Mouse (Mus musculus): Measurements from ENCODE around the gene Hoxc6.

Gene Hoxc6

DNA sequence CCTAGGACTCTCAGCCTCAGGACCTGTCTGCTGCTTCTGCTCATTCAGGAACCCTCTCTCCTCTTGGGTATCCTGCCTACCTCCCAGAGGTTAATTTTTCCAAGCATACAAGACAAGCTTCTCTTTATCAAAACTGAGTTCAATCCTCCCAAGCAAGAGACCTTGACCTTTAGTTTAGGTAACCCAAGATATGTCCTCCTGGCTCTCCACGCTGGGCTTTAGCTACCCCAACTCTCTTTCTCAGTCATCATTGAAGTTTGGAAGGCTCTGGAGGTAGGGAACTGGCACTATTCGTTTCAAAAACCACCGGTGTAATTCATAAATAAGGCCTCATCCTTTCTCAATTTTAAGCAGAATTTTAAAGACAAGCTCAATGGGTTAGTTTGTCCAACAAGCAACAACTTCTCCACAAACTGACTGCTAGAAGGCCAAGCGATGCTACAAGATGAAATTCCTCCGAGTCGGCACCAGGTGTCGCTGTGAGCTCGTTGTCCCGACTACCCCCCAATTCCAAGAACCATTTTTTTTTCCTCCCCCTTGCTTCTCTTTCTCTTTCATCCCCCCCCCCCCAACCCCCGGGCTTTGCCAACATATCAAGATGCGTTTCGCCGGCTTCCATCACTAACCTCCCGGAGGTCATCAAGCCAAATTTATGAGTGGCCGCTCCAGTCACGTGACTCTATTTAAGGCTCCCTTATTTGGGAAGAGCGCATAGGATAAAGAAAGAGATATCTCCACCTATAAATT, 15.4 kb downstream of the Hoxc6 start:
- no peak for DNase-seq (ENCODE audit: low spot score in 2 of 2)

DNA sequence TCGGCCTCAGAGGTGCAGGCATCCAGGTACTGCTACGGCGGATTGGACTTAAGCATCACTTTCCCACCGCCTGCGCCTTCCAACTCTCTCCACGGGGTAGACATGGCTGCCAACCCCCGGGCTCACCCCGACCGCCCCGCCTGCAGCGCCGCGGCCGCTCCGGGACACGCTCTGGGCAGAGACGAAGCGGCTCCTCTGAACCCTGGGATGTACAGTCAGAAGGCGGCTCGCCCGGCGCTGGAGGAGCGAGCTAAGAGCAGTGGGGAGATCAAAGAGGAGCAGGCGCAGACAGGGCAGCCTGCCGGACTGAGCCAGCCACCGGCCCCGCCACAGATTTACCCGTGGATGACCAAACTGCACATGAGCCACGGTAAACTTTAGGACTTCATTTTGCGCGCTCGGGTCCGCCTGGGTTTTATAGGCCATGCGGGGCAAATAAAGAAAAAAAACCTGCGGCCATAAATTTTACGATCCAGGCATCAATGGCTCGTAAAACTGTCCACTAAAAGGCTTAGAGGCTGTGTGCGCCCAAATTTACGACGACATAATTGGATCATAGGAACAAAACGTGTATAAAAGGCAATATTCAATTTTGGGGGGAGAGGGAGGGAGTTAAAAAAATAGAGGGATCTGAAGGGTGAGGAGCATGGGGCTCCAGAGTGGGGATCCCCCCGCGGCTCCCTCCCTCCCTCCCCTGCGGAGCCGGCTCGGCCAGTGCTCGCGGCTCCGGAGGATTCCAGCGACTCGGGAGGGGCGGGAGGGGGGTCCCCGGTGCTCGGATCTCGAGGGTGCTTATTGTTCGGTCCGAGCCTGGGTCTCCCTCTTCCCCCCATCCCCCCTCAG, 16.3 kb downstream of the Hoxc6 start:
- DNase-seq (ENCODE audit: low spot score in 2 of 2), result no peak

DNA sequence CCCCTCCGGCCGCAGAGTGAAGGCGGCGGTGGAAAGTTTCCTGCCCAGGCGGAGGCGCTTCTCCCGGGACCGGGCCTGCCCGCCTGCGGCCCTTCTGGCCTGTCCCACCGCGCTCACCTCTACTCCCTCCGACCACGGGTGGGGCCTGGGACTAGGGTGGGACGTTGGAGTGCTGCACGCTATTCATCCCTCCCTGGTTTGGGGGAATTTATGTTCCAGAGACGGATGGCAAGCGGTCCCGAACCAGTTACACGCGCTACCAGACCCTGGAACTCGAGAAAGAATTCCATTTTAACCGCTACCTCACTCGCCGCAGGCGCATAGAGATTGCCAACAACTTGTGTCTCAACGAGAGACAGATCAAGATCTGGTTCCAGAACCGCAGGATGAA, 16.9 kb downstream of the Hoxc6 start:
- no peak for DNase-seq (ENCODE audit: low spot score in 2 of 2)

DNA sequence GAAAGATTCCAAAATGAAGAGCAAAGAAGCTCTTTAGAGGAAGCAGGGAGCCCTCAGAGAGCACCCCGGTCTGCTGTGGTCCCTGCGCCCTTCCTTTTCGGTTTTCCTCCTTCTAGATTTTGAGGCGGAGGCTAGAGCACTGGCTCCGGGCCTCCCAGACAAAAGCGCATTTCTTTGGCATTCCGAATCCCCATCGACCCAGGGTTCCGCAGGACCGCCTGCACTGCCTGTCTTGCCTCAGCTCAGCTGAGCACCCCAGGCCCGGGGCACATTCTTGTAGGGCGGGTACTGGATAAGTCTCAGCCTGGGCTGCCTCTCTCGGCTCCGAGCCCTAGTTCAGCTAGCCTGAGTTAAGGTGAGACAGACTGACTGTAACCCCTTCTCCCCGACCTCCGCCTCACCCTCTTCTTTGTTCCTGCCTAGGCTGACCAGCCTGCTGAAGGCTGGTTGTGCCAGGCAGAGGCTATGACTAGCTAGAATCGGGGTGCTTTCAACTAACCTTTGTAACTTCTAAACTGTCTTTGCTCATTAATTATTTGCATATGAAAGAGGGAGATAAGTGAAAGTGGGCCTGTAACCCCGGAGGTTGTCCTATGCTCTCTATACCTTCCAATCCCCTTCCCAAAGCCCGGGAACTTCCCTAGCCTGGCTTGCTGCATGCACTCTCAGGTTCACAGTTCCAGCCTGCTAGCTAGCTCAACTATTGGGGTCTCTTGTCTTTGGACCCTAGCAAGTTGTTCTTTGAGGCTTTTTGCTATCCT, 17.5 kb downstream of the Hoxc6 start:
- no peak for DNase-seq (ENCODE audit: low spot score in 2 of 2)

DNA sequence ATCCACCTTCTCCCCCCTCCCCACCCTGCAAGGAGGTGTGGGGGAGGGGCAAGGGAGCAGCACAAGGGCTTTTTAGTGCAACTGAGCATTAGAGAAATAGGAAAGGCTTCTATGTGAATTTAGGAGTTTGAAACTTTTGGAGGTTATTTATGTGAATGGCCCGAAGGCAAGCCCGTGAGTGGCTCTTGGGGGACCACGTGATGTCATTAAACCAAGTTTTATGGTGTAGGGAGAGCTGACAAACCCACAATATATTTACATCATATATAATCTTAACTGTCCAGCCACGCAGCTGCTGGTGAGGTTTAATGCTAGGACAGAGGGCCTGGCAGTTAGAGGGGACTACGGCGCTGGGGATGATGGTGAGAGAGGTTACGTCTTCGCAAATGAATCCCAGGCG, 20.6 kb downstream of the Hoxc6 start, which contains the start of gene Hoxc4:
Gene Hoxc4 (plus strand): TSS at position 299 of the 400 bp plus-strand sequence.
- no peak for DNase-seq (ENCODE audit: low spot score in 2 of 2)

DNA sequence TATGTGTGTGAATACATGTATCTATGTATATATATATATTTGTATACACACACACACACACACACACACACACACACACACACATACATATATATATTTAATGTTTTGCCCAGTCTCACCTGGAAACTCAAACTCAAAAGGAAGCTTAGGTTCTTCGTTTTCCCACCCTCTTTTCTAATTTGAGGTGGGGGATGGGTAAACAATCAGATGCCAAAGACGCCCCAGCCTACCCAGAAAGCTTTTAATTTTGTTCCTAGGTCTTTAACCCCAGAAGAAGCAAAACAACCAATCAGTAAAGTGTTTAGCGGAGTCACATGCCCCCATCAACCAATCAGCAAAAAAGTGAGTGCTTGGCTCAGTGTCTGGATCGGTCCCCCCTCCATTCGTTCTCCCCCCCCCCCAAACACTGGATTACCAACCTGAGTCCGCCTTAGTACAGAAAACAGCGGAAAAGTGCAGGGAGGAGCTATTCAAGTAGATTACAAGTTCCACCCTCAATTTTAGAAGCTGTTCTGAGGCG, 22.9 kb downstream of the Hoxc6 start:
- no peak for DNase-seq (ENCODE audit: low spot score in 2 of 2)

DNA sequence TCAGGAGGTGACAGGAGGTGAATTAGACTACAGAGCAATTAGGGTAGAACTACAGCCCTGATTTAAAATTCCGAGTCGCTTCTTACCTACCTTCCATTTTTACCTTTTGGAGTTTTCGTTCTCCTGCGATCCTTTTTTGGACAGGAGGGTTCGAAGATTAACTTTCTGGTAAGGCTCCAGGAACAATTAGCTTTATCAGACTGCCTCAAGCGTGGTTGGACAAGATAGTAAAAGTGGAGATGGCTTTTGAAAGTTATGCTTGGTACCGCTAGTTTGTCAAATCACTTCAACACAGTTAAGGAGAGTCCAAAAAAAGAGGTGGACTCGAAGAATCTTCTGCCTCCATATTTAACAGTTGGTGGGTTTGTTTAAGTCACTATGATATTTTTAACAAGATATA, 23.5 kb downstream of the Hoxc6 start:
- DNase-seq (ENCODE audit: low spot score in 2 of 2), result no peak

DNA sequence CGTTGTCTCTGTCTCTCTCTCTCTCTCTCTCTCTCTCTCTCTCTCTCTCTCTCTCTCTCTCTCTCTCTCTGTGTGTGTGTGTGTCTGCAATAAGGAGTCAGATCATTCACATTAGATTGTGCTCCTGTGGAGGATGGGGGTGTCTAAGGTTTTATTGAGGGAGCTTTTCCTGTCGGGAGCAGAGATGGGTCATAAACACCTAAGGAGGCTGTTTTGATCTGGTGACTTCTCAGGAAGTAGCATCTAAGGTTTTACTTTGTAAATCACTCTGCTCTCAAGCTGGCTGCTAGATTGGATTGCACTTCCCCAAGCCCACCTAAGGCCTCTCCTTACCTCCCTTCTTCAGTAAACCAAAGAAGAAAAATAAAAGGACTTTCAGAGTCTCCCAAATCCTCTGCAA, 26.1 kb downstream of the Hoxc6 start:
- DNase-seq (ENCODE audit: low spot score in 2 of 2), result no peak

DNA sequence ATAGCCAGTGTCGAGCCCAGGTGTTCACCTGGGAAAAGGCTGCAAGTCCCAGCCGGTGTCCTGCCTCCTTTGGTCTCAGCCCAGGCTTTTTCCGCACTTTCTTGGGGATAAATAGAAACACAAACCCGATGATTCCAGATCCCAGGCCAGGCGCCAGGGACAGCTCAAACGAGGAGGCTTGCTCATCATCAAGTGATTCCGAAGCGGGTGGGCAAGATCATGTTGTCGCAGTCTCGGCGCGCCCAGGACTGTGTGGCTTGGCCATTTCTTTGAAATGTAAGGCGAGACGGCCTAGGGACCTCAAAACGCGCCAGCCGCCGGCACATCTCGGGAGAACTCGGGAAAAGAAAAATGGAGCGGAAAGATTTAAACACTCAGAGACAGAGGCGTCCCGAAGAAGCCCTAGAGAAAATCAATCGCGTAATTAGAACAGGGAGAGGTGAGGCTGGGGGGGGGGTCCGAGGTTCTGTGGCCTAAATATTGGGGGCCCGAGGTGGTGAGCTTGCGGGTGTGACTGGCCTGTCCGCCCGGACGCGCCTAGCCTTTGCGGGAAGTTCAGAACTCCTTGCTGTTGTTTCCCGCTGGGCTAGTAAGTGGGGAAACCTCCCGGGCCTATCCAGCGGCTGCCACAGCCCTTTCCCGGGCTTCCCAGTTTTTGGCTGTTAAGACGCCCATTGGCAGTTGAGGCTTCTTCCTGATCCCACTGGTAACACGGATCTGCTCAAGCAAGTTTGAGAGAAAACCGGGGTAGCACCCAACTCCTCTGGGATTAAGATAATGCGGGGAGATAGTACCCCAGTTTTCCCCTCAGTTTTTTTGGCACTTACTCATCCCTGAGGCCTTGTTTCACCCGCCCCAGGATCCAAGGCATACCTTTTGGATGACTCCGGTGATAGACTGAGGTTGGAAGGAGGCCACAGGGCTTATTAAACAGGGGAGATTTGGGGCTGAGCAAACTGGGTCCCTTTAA, 29.5 kb downstream of the Hoxc6 start:
- DNase-seq (ENCODE audit: low spot score in 2 of 2), result no peak

DNA sequence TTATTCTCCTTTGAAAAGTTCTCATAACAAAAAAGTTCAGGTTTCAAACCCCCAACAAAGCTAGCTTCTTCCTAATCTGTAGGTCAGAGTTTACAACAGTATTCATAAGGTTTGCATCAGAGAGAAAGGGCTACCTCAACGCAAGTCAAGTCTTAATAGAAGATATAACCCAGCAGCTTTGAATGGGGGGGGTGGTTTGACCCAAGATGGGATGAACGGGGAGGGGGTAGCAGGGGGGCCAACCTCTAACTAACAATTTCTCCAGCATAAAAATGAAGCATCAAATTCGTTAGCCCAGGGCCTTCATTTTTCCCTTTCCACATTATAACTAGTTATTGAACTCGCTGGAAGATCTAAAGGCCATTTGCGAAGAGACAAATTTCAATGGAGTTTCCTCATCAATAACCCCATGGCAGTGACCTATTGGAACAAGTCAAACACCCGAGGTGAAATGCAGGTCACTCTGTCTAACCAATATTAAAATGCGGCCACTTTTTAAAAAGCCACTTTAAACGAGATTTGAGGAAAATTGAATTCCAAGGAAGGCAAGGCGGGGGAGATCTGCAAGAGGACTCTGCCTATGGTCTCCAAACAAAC, 31.0 kb downstream of the Hoxc6 start:
- no peak for DNase-seq (ENCODE audit: low spot score in 2 of 2)

DNA sequence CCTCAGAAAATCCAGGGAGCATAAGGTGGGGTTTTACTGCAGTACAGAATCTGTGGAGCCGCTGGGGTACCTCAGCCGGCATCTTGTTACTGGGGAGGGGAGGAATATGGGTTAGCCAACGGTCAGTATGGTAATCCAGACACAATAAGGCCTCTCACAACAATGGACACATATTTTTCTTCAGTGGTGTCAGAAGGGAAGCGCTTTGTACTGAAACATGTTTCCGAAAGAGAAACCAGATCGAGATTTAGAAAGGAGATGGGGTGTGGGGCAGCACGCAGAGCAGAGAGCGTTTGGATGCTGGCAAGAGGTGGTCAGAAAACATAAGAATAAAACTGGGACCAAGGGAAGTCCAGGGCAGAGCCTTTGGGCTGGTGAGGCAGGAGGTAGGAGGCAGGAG, 32.1 kb downstream of the Hoxc6 start:
- DNase-seq (ENCODE audit: low spot score in 2 of 2), result no peak

DNA sequence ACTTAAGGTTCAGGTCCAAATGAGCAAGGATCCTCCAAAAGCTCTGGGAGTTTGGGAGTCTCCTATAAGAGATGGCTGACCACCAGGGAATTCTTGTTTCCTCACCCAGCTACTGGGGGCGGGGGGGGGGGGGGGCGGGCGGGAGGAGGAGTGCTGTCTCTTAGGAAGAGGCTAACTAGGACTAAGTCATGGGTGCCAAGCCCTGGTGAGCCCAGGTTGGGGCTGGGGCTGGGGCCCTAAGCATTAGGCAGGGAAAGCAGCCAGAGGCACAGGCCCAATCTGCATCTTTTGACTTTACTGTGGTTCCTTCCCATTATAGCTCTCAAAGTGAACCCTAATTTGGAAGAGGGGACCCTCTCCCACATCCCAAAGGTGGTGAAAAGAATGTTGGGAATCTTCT, 34.1 kb downstream of the Hoxc6 start:
- no peak for DNase-seq (ENCODE audit: low spot score in 2 of 2)

DNA sequence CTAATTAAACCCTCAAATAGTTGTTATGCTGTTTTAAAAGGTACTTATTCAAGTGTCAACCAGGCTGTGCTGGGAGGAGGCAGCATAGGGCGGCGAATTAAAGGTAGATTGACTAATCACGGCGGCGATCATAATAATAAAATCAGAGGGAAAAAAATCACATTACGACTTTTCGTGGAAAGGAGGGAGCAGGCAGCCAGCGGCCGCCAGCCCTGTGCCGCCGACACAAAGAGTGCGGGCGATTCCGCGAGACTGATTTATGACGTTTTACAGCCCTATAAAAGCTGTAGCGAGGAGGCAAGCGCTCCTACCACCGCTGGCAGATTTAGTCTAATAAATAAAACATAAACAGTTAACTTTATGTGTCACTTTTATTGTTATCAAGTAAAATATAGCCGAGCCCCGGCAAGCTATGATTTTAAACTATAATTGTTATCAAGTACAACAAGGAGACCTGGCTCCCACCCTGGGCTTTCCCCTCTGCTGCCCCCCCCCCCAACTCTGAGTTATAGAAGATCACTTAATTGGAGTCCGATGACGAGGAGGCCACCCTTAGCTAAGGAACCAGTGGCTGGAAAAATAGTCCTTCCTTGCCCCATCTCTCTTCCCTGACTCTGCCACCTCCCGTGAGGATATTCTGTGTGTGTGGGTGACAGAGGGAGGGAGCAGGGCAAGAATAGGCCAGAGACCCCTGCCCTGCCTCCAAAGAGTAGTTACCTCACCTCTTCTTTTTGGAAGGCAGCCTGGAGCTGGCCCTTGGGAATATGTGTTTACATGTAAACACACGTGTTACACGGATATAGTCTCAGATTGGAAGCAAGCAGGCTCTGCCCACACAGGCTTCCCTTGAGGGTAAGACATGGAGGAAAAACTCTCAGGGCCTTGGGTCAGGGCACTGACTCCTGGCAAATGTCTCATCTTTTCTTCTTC, 34.9 kb downstream of the Hoxc6 start:
- no peak for DNase-seq (ENCODE audit: low spot score in 2 of 2)

DNA sequence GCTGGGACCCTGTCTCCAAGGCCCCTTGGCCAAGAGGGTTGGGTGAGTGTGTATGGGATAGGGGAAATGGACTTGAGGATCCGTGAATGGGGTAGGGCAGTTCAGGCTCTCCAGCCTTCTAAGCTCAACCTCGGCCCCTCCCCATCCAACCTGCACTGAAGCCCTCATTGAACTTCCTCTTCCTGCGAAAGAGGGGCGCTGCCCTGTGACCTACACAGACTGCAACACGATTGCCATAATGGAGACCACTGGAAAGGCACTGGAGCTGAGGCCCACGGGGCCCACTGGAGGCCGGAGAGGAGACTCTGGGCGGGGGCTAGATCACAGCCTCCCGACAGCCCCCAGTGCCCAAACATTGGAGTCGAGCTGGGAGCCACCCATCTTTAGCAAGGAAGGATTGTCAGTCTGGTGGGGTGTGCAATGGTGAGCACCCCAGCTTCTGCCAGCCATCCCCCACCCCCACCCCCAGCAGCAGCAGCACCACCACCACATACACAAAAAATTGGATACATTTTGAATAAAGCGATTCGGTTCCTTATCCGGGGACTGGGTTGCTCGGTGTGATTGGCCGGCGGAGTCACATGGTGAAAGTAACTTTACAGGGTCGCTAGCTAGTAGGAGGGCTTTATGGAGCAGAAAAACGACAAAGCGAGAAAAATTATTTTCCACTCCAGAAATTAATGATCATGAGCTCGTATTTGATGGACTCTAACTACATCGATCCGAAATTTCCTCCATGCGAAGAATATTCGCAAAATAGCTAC, 36.2 kb downstream of the Hoxc6 start:
- no peak for DNase-seq (ENCODE audit: low spot score in 2 of 2)

DNA sequence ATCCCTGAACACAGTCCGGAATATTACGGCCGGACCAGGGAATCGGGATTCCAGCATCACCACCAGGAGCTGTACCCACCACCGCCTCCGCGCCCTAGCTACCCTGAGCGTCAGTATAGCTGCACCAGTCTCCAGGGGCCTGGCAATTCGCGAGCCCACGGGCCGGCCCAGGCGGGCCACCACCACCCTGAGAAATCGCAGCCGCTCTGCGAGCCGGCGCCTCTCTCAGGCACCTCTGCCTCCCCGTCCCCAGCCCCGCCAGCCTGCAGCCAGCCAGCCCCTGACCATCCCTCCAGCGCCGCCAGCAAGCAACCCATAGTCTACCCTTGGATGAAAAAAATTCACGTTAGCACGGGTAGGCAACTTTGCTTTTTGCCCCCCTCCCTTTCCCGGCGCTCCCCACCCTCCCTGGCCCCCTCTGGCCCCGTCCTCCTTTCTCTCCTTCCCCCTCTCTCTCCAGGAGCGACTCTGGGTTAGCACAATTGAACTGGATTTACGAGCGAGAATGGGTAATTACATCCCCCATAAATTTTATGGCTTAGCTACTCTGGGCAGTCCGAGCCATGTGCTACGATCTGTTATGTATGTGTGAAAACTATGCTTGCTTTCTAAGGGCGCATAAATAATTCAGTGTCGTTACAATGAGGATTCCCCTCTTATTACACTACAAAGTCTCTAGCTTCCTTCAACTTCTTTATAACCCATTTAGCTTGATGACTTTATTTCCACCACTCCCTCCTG, 36.9 kb downstream of the Hoxc6 start:
- no peak for DNase-seq (ENCODE audit: low spot score in 2 of 2)

DNA sequence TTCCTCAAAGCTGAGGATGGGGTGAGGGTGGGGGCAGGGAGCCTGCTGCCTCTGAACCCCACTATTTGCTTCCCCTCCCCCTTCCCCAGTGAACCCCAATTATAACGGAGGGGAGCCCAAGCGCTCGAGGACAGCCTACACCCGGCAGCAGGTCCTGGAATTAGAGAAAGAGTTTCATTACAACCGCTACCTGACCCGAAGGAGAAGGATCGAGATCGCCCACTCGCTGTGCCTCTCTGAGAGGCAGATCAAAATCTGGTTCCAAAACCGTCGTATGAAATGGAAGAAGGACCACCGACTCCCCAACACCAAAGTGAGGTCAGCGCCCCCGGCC, 37.5 kb downstream of the Hoxc6 start:
- no peak for DNase-seq (ENCODE audit: low spot score in 2 of 2)

DNA sequence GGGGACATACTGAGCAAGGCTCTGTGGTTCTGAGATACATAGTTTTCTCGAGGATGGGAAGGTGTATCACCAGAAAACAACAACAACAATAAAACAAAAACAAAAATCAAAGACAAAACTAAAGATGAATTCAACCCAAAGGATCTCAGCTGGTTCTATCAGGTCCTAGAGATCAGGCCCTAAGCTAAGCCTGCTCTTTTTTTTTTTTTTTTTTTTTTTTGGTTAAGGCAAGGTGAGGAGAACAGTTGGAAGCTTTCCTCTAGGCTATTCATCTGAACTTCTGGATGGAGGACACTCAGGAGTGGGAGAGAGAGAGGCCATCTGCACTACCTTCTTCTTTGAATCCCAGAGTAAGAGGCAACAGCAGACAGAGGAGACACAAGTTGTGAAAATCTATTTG, 39.5 kb downstream of the Hoxc6 start:
- DNase-seq (ENCODE audit: low spot score in 2 of 2), result no peak
